Mouse (Mus musculus) bone marrow, adult 2 months (tissue): ENCODE measurements around the gene Luzp1.

Experiments
- CTCF ChIP-seq: fragments of 200-500 bp; IDR thresholded peaks from 2 replicates; pipeline ENCODE4 v1.5.1; 2011; ENCODE audit warnings: low read length, control low read depth; ENCODE audit not compliant: control insufficient read depth, insufficient read depth
- POLR2A ChIP-seq: fragments of 200-500 bp; IDR thresholded peaks from 2 replicates; pipeline ENCODE4 v1.6.1; 2011; ENCODE audit warnings: low read depth, mild to moderate bottlenecking, control low read depth, low read length, borderline replicate concordance; ENCODE audit not compliant: control insufficient read depth

DNA sequence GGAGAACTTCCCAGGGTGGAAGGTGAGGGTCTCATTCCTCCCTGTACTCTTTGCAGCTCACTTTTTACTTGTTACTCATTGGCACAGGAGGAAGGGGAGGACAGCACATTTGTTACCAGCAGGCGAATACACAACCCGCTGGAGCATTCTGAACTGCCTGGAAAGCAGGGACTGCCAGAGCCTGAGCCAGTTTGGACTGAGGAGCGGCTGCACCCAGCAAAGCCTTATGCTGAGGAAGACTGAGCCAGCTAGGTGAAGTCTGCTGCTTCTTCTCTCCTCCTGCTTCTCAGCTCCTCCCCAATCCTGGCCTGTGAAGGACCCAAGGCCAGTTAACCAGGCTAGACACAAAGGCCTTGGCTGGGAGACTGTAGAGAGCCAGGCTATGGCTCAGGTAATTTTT is 75.6 kb downstream of the Luzp1 start:
- no peak for TF ChIP-seq CTCF
- TF ChIP-seq POLR2A, result no peak
